Mouse (Mus musculus) E14TG2a.4 (cell line): ENCODE data around the gene Hist1h2bb.

ENCODE experiments used
- CTCF ChIP-seq: conservative IDR thresholded peaks from 2 replicates; pipeline ENCODE4 v1.5.1; 2014; ENCODE audit warnings: low read length
- NANOG ChIP-seq: IDR thresholded peaks from 2 replicates; pipeline ENCODE4 v1.6.1; 2014; ENCODE audit warnings: borderline replicate concordance, low read length, mixed read lengths
- POU5F1 ChIP-seq: IDR thresholded peaks from 2 replicates; pipeline ENCODE4 v1.6.1; 2014; ENCODE audit warnings: low read length, borderline replicate concordance

DNA sequence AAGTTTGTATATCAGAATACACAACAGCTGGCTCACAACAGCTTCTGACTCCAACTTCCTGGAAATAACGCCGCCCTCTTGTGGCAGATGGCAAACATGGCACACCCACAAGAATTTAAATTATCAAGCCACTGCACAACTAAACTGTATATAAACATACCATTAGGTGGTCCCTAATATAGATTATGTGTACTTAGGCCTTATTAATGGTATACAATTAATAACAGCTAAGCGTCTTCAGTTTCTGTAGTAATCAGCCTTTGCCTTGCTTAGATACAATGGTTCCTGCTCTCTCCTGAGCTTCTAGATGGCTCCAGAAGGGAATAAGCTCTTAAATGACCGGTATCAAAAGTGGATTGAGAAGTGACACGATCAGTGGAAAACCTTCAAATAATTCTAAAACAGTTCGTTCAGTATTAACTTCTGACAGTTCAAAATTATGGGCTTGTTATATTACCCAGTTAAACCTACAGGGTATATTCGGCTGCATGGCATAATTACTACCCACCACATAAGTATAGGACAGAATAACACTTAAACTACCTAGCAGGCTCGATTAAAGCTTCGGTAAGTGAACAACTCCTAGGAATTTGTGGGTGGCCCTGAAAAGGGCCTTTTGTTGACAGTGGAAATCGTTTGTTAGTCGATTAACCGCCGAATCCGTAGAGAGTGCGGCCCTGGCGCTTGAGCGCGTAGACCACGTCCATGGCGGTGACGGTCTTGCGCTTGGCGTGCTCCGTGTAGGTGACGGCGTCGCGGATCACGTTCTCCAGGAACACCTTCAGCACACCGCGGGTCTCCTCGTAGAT, 48.8 kb upstream of the Hist1h2bb start:
- TF ChIP-seq CTCF (peak; percentile 91), POU5F1 (no peak), NANOG (no peak)
